Mouse (Mus musculus) heart, embryonic 14.5 days (tissue): Measurements from ENCODE around the gene Dnajb5. TPM values are rescaled to one million over a fixed set of nuclear protein-coding genes. Genes with fewer than 3 reads are reported as not detected.

Experiments
- ATAC-seq: fragments of 200-750 bp; cut with Nextera tagmentation; 2 replicates; pipeline ENCODE4 v1.8.0; 2017; ENCODE audit warnings: low read depth, moderate TSS enrichment; ENCODE audit not compliant: insufficient number of reproducible peaks, insufficient read depth, low FRiP score
- H3K27ac ChIP-seq, 2 experiments: fragments of 200-500 bp in 1 of 2; fragments of 300-500 bp in 1 of 2; sonication (generic) in 1 of 2; replicated peaks in 1 of 2; 2 replicates each; pipeline ENCODE4 v1.5.1; 2012 to 2014; ENCODE audit warnings: low read depth in 2 of 2, low read length in 2 of 2, control low read depth in 1 of 2, mild to moderate bottlenecking in 1 of 2, mixed read lengths in 1 of 2; ENCODE audit not compliant: control insufficient read depth in 1 of 2, insufficient read depth in 1 of 2
- H3K27me3 ChIP-seq: fragments of 300-500 bp; sonication (generic); 2 replicates; pipeline ENCODE4 v1.6.1; 2014; ENCODE audit warnings: mild to moderate bottlenecking, low read length, control low read depth; ENCODE audit not compliant: control insufficient read depth, insufficient read depth
- H3K36me3 ChIP-seq: fragments of 300-500 bp; sonication (generic); 2 replicates; pipeline ENCODE4 v1.6.1; 2014; ENCODE audit warnings: mild to moderate bottlenecking, control low read depth, low read length, mixed read lengths; ENCODE audit not compliant: control insufficient read depth, insufficient read depth
- H3K4me1 ChIP-seq, 2 experiments: fragments of 200-500 bp in 1 of 2; fragments of 300-500 bp in 1 of 2; sonication (generic) in 1 of 2; 2 replicates each; pipeline ENCODE4 v1.6.1; 2012 to 2014; ENCODE audit warnings: low read length in 2 of 2, control low read depth in 1 of 2, mixed read lengths in 1 of 2; ENCODE audit not compliant: control insufficient read depth in 2 of 2, insufficient read depth in 2 of 2
- H3K4me2 ChIP-seq: fragments of 300-500 bp; sonication (generic); 2 replicates; pipeline ENCODE4 v1.6.1; 2014; ENCODE audit warnings: mild to moderate bottlenecking, low read length
- H3K4me3 ChIP-seq, 2 experiments: fragments of 200-500 bp in 1 of 2; fragments of 300-500 bp in 1 of 2; sonication (generic) in 1 of 2; 2 replicates each; pipeline ENCODE4 v1.5.1; 2012 to 2014; ENCODE audit warnings: low read length in 2 of 2, mild to moderate bottlenecking in 2 of 2, control low read depth in 1 of 2, low read depth in 1 of 2, moderate library complexity in 1 of 2; ENCODE audit not compliant: control insufficient read depth in 1 of 2, insufficient read depth in 1 of 2
- H3K9ac ChIP-seq: fragments of 300-500 bp; sonication (generic); 2 replicates; pipeline ENCODE4 v1.6.1; 2014; ENCODE audit warnings: mild to moderate bottlenecking, low read length
- H3K9me3 ChIP-seq: fragments of 300-500 bp; sonication (generic); 2 replicates; pipeline ENCODE4 v1.6.1; 2016; ENCODE audit warnings: low read length, control low read depth; ENCODE audit not compliant: control insufficient read depth
- WGBS: fragments of 180-500 bp; shearing (Covaris S2); extraction: QIAGEN DNeasy Blood & Tissue Kit; methylation state at CpG from one replicate; pipeline ENCODE4 v1.1.7; 2014; 5-methylcytosine and 5-hydroxymethylcytosine counted together
- polyA plus RNA-seq: library from polyadenylated mRNA; unstranded; fragments of >200 nt; fragmentation: Nextera tagmentation; extraction: Ambion mirVana; gene quantifications from 2 replicates; pipeline ENCODE4 v1.2.1, GENCODE M21; 2014

The Dnajb5 gene
- polyA plus RNA-seq = 17.9 and 18.3 TPM in 2 replicates

GRCm38 (mm10) chr4:42949676-42950051 lies at the start of gene Dnajb5:
TSS of gene Dnajb5 (plus strand) at chr4:42949814.
- Histone ChIP-seq H3K4me1 (peaks cover 38 to 44% of the 10 kb centered on the region in 2 experiments), H3K4me3 (peak within 1 kb of the TSS; percentile 76 to 84), H3K4me2 (peak within 1 kb of the TSS; percentile 89), H3K27me3 (peaks cover 11% of the 10 kb centered on the region; the same call in 1 of the 2 replicates), H3K9me3 (no peaks in the 10 kb centered on the region), H3K36me3 (peaks cover 2% of the 10 kb centered on the region; the same call in 1 of the 2 replicates), H3K27ac (peak within 1 kb of the TSS; percentile 92 to 96), H3K9ac (peak within 1 kb of the TSS; percentile 97)
- WGBS = 0% methylated on average over 37 of the region's 39 CpGs
- peak; percentile 92 for ATAC-seq

- Histone ChIP-seq H3K4me2 (no peak overlapping the region), H3K9me3 (no peaks in the 10 kb centered on the region), H3K9ac (no peak overlapping the region), H3K27ac (no peak overlapping the region), H3K27me3 (0 out of 2 replicates have a peak, but pooled peaks cover 9% of the 10 kb centered on the region), H3K4me3 (no peak overlapping the region), H3K4me1 (no peaks in the 10 kb centered on the region), H3K36me3 (no peaks in the 10 kb centered on the region)
- ATAC-seq = no peak
- whole genome bisulfite sequencing = 39% methylated on average over 5 of the region's 5 CpGs
These were observed 48.7 kb upstream of the Dnajb5 start for GRCm38 (mm10) chr4:42900878-42901277.

- Histone ChIP-seq H3K36me3 (no peaks in the 10 kb centered on the region), H3K4me1 (no peaks in the 10 kb centered on the region), H3K4me2 (no peak overlapping the region), H3K27me3 (0 out of 2 replicates have a peak, but pooled peaks cover 9% of the 10 kb centered on the region), H3K27ac (no peak overlapping the region), H3K9me3 (no peaks in the 10 kb centered on the region), H3K4me3 (no peak overlapping the region), H3K9ac (no peak overlapping the region)
- WGBS = 49% methylated on average over 9 of the region's 9 CpGs
- no peak for ATAC-seq
These were observed 47.4 kb upstream of the Dnajb5 start for GRCm38 (mm10) chr4:42902174-42902573.

GRCm38 (mm10) chr4:42902730-42903129 lies 46.9 kb upstream of the Dnajb5 start:
- WGBS = 85% methylated on average over 5 of the region's 5 CpGs
- Histone ChIP-seq H3K9me3 (no peaks in the 10 kb centered on the region), H3K27ac (no peak overlapping the region), H3K9ac (no peak overlapping the region), H3K4me1 (no peaks in the 10 kb centered on the region), H3K4me3 (no peak overlapping the region), H3K27me3 (0 out of 2 replicates have a peak, but pooled peaks cover 9% of the 10 kb centered on the region), H3K4me2 (no peak overlapping the region), H3K36me3 (no peaks in the 10 kb centered on the region)
- no peak for ATAC-seq

GRCm38 (mm10) chr4:42903942-42904341 lies 45.7 kb upstream of the Dnajb5 start:
- WGBS = 79% methylated on average over 1 of the region's 1 CpGs
- no peak overlapping the region for H3K27ac ChIP-seq
- no peak overlapping the region for H3K4me3 ChIP-seq
- no peaks in the 10 kb centered on the region for H3K36me3 ChIP-seq
- H3K9ac ChIP-seq = no peak overlapping the region
- H3K9me3 ChIP-seq = no peaks in the 10 kb centered on the region
- no peak overlapping the region for H3K4me2 ChIP-seq
- ATAC-seq = no peak
- 0 out of 2 replicates have a peak, but pooled peaks cover 9% of the 10 kb centered on the region for H3K27me3 ChIP-seq
- H3K4me1 ChIP-seq = no peaks in the 10 kb centered on the region

GRCm38 (mm10) chr4:42904523-42904922 lies 45.1 kb upstream of the Dnajb5 start:
- H3K36me3 ChIP-seq = no peaks in the 10 kb centered on the region
- no peak overlapping the region for H3K4me3 ChIP-seq
- no peak overlapping the region for H3K9ac ChIP-seq
- ATAC-seq = no peak
- no peak overlapping the region for H3K4me2 ChIP-seq
- H3K4me1 ChIP-seq = no peaks in the 10 kb centered on the region
- H3K27me3 ChIP-seq = peaks cover 9% of the 10 kb centered on the region; the same call in 1 of the 2 replicates
- 78% methylated on average over 3 of the region's 3 CpGs for WGBS
- H3K27ac ChIP-seq = no peak overlapping the region
- H3K9me3 ChIP-seq = no peaks in the 10 kb centered on the region

- no peak overlapping the region for H3K4me2 ChIP-seq
- no peaks in the 10 kb centered on the region for H3K9me3 ChIP-seq
- no peaks in the 10 kb centered on the region for H3K36me3 ChIP-seq
- no peak overlapping the region for H3K9ac ChIP-seq
- no peaks in the 10 kb centered on the region for H3K4me1 ChIP-seq
- ATAC-seq = no peak
- H3K4me3 ChIP-seq = no peak overlapping the region
- H3K27ac ChIP-seq = no peak overlapping the region
- H3K27me3 ChIP-seq = peaks cover 9% of the 10 kb centered on the region; the same call in 1 of the 2 replicates
- 77% methylated on average over 6 of the region's 6 CpGs for WGBS
These were observed 44.6 kb upstream of the Dnajb5 start for GRCm38 (mm10) chr4:42904966-42905365.

- Histone ChIP-seq H3K4me2 (no peak overlapping the region), H3K27me3 (peaks cover 45% of the 10 kb centered on the region), H3K9me3 (no peaks in the 10 kb centered on the region), H3K27ac (no peak overlapping the region), H3K4me1 (no peaks in the 10 kb centered on the region), H3K9ac (no peak overlapping the region), H3K4me3 (no peak overlapping the region), H3K36me3 (no peaks in the 10 kb centered on the region)
- 38% methylated on average over 10 of the region's 10 CpGs for WGBS
- ATAC-seq = no peak
These were observed 36.2 kb upstream of the Dnajb5 start for GRCm38 (mm10) chr4:42913391-42913790.
